Mouse (Mus musculus): Measurements from ENCODE around the gene Pa2g4.

Gene Pa2g4

DNA sequence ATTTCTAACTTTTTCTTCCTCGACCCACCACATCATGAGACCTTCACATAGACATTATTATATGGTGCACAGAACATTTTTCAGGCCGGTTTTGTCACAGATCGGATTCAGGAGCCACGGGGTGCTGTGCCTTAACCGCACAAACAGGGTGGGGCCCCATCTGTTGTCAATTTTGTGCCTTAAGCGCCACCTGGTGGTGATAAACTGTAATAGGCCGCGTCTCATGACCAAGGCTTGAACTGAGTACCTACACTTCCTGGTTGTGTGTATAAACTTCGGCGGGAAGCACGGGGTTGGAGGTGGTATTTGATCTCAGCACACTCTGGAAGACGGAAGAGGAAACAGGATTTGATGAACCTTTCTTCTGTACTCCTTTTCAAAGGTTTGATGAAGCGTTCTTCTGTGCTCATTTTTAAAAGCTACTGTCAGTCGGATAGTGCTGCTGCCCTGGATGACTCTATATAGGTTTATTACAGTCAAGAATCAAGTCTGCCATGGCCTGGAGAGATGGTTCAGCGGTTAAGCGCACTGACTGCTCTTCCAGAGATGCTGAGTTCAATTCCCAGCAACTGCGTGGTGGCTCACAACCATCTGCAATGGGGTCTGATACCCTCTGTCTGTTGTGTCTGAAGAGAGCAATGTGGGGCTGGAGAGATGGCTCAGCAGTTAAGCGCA lies 29.4 kb downstream of the Pa2g4 start:
- peak; percentile 85 to 90 for DNase-seq (ENCODE audit: low spot score in 2 of 2)

DNA sequence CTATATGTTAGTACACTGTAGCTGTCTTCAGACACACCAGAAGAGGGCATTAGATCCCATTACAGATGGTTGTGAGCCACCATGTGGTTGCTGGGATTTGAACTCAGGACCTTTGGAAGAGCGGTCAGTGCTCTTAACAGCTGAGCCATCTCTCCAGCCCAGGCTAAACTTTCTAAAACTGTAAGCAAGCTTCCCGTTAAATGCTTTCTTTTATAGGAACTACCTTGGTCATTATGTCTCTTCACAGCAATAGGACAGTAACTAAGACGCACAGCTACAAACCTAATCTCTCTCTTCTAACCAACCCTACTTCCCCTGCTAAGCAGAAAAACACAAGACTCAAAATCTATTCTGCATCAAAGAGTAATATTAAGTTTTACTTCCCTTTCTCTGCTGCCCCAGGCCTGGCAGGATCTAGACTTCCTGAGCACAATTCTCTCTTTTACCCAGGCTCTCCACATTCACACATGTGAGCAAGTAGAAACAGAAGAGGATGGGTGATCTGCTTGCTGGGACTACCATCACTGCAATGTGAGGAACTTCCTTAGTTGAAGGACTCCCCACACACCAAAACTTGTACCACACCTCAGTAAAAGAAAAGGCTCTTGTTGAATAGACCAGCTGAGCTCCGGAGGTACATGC lies 30.0 kb downstream of the Pa2g4 start:
- DNase-seq (ENCODE audit: low spot score in 2 of 2), result no peak

DNA sequence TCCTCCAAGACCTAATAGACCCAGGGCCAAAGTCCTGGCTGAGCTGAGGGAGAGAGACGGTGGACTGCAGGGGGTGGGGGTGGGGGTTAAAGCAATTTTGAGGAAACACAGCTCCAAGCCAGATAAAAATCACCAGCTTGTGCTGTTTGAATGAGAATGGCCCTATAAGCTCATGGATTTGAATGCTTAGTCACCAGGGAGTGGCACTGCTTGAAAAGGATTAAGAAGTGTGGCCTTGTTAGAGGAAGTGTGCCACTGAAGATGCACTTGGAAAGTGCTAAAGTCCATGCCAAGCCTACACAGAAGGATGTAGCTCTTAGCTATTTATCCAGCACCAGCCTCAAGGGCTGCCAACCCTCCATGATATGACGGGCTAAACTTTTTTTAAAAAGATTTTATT lies 30.6 kb downstream of the Pa2g4 start:
- DNase-seq (ENCODE audit: low spot score in 2 of 2), result no peak

DNA sequence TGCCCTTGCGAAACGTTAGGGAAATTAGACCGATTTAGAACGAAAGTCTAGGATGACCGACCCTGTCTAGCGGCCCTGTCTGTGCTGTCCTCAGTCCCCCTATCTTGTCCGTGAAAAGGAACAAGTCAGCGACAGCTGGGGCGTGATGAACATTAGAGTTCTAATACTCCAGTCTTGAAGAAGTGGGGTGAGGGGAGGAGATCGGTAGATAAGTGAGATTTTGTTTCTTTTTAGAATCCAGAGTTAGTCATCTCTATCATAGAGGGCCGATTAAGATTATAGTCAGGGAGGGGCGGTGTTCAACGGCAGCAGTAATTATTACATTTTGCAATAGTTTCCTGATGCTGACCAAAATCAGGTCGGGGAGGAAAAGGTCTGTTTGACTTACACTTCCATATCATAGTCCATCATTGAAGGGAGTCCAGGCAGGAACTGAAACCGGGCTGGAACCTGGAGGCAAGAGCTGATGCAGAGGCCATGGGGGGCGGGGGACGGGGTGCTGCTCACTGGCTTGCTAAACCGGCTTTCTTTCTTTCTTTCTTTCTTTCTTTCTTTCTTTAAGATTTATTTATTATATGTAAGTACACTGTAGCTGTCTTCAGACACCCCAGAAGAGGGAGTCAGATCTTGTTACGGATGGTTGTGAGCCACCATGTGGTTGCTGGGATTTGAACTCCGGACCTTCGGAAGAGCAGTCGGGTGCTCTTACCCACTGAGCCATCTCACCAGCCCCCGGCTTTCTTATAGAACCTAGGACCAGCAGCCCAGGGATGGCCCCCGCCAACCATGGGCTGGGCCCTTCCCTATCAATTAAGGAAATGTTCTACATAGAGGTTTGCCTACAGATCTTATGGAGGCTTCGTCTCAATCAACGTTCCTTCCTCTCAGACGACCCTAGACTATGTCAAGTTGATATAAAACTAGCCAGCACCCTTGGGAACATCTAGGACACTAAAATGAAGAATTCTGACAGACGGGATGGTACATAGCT lies 39.1 kb downstream of the Pa2g4 start:
- no peak for DNase-seq (ENCODE audit: low spot score in 2 of 2)

DNA sequence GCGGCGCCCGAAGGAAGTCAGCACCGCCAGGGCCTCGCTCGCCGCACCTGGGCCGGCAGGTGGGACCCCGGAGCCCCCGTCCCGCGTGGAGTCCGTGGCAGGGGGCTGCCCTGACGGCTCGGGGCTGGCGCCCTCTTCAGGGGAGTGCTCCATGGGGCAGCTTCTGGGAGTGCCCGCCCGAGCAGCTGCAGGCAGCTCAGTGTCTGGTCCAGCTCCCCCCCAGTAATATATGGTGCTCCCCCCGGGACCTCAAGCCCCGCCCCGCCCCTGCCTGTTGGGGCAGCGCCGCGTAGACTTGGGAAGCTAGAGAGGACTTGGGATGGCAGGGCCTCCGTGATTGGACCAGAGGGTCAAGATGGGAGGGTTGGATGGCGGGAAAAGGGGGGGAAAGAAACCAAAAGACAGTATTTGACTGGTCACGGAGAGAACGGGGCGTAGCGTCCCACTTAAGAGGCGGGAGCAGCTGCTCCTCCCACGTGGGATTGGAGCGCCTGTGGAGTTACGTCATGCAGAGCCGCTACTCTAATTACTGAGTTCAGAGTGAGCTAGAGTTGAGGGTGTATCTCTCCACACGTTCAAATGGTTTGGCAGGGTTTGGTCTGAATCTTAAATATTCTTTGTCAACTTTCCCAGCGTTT lies 40.0 kb downstream of the Pa2g4 start, which contains the start of gene Esyt1:
Esyt1 (minus strand) TSS at position 201 of the 638 bp plus-strand sequence.
- peak; percentile 91 to 94 for DNase-seq (ENCODE audit: low spot score in 2 of 2)

DNA sequence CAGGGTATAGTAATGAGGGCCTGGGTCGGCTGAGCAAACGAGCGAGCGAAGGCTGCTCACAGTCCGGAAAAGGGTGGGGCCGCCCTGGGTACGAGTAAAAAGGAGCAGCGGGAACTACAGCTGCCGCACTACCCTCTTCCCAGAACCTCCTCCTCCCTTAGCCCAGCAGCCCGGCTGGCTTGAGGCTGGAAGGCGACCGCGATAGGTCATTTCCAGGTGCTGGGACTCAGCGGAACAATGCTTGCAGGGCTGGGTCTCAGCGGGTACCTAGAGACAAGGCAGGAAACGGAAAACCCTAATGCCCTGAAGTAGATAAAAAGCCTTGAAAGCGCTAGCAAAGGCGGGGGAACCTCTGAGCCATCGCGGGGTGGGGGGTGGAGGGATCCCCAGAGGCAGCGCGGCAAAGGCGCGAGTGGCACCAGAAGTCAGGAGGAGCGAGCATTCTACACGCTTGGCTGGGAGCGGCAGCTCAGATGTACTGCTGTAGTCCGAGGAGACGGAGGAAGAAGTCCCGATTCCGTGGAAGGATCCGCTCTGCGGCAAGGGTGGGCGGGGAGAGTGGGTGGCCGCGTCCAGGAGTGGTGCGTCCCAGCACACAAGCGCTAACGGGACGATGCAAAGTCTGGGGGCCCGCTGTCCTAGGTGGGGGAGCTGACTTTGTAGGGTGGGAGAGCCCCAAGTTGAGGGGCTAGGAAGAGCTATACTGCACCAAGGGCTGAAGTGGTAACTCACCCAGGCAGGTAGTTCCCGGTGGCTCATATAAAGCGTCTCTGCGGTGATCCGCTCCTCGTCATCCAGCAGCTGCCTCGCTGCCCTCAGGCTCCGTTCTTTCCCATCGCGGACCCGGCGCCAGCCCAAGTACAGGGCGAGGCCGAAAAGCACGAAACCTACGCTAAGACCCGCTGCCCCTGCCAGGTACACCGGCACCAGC lies 40.8 kb downstream of the Pa2g4 start:
- peak; percentile 44 to 48 for DNase-seq (ENCODE audit: low spot score in 2 of 2)

DNA sequence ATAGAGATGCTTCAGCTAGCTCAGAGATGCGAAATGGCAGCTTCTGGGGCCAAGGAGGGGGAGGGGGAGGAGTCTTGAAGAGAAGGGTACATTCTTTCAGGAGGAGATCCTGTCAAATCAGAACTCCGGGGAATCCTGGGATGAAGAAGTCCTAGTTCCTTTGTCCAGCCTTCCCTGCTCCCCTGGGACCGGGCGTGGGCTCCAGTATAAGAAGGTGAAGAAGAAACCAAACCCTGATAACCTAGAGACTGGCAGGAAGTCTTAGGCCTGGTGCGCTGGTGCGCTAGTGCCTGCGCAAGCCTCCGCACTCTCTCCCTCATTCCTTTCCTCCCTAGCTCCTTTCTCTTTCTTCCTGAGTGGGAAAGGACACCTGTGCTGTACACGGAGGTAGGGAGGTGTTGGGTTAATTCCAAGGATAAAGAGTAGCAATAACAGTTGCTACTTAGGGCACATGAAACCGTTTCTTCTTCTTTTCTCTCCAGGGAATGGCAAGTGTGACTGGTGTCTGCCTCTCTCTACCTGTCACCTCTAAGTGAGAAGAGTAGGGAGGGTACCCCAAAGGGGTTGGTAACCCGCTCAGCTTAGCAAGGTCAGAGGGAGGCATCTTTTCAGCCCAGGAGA lies 41.6 kb downstream of the Pa2g4 start:
- DNase-seq (ENCODE audit: low spot score in 2 of 2), result no peak

DNA sequence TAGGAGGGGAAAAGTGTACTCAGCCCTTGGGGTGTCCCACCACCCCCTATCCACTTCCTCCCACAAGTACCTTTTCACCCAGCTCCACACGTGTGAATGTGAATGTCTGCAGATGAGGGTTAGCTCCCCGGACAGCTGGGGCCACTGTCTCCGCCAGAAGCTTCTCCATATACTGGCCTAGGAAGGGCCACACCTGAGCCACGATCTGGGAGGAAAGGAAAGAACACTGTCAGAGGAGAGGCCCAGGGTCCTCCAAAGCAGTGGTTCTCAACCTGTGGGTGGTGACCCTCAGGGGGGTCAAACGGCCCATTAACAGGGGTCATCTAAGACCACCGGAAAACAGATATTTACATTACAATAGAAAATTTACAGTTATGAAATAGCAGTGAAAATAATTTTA lies 43.4 kb downstream of the Pa2g4 start:
- no peak for DNase-seq (ENCODE audit: low spot score in 2 of 2)

DNA sequence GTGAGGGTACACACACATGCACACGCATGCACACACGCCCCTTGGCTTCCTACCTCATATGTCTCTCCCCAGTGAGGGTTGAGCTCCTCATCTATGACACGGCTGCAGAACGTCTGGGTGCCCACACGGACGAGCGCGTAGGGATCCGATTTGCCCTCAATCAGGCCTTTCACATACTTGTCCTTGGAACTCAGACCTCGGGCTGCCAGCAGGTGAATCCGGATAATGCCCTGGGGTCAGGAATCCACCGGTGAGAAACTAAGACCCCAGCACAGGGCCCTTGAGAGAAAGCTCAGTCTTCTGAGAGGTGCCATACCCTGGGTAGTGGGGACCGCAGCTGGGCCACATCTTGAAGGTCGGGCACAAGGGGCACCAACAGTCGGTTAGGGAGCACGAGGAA lies 45.2 kb downstream of the Pa2g4 start:
- DNase-seq (ENCODE audit: low spot score in 2 of 2), result no peak

DNA sequence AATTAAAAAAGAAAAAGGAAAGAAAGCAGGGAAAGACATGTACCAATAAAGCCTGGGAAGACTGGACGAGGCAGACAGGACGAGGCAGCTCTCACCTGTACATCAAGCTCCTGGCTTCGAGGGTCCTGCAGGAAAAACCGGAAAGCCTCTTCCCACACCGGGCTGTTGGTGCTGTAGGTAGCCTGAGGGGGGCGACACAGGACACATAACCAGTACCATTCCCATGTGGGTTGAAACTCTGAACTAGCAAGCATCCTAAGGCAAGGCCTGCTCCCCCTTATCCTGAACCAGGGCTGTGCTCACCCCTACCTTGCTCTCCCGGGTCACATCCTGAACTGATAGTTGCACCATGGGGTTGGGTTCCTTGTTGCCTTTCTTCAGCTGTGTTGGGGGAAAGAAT lies 47.0 kb downstream of the Pa2g4 start:
- peak in 1 of 2 experiments; percentile 55 for DNase-seq (ENCODE audit: low spot score in 2 of 2)

DNA sequence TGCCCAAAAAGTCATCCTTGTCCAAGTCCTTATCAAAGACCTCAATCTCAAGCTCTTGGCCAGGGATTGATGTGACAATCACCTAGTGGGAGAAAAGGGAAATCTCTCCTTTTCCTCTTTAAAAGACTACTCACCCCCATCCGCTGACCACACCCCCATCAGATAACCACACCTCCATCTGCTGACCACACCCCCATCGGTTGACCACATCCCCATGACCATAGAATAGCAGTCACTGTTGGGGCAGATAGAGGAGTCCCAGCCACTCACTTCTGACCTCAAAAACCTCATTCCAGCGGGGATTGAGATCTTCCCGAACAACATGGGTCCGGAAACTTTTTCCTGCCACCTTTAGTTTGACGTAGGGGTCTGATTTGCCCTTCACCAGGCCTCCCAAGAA lies 49.1 kb downstream of the Pa2g4 start:
- no peak for DNase-seq (ENCODE audit: low spot score in 2 of 2)

DNA sequence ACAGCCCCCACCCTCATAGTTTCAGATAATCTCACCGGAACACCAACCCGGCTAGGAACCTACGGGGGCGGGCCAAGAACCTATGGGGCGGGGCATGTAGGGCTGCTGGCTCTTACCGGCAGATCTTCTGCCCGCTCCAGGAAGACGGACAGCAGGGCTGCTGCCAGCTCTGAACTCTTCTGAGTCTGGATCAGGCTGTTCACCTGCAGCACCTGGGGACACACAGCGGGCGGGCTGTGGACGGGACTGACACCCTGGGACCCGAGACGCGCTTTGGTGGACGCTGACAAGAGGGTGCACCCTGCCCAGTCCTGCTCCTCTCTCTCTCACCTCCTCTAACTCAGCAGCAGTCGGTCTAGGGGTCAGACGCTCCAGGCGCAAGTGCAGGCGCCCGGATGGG lies 49.8 kb downstream of the Pa2g4 start:
- no peak for DNase-seq (ENCODE audit: low spot score in 2 of 2)

DNA sequence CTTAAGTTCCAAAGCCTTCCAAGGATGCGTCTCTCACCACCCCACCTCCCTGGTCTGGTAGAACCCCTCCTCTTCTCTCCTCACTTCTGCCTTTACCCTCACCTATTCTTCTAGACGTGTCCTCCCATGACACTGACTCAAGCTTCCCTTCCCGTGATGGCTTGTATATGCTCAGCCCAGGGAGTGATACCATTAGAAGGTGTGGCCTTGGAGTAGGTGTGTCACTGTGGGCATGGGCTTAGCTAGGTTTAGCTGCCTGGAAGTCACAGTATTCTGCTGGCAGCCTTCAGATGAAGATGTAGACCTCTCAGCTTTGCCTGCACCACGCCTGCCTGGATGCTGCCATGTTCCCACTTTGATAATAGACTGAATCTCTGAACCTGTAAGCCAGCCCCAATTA lies 50.7 kb downstream of the Pa2g4 start:
- DNase-seq (ENCODE audit: low spot score in 2 of 2), result no peak

DNA sequence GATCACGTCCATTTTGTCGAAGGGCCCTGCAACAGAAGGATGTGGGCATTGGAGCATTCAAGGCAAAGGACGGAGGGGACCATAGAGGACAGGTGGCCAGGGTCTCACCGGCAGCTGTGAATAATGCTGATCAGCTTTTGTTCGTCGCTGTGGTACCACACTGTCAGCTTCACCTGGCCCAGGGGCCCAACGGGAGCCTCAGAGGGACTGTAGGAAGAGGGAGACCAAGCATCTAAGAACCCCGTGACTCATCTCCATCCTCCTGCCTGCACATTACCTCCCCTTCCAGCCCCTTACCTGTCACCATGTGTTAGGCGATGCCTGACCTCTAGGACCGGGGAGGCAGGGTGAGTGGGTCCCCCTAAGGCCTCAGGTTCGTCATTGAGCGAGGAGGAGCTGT lies 54.0 kb downstream of the Pa2g4 start:
- DNase-seq (ENCODE audit: low spot score in 2 of 2), result no peak

DNA sequence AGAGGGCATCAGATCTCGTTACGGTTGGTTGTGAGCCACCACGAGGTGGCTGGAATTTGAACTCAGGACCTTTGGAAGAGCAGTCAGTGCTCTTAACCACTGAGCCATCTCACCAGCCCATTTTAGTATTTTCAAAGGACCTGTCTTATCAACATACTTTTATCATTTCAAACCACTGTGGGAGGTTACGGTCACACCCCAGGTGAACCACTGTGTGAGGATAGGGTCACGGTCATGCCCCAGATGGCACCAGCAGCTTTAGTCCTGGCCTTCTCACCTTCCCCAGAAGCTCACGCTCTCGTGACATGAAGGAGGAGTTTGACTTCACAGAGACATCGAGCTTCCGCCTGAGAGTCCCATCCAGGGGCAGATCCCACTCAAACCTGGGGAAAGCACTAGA lies 54.6 kb downstream of the Pa2g4 start:
- no peak for DNase-seq (ENCODE audit: low spot score in 2 of 2)

DNA sequence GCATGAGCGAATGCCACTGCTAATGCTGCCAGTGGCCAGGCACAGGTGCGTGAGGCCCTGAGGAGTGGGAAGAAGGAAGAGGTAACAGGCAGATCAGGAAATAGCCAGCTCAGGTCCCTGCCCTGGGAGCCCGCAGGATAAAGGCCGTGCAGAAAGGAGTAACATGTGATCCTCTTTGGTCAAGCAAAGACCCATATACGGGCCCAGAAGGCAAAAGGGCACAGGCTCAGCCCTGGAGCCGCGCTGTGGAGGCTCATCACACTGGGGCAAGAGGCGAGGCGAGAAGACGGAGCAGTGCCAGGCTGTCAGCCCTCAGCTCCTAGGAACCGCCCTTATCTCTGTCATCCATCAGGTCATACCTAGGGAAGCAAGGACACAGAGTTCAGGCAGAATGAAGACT lies 55.5 kb downstream of the Pa2g4 start:
- DNase-seq (ENCODE audit: low spot score in 2 of 2), result no peak

DNA sequence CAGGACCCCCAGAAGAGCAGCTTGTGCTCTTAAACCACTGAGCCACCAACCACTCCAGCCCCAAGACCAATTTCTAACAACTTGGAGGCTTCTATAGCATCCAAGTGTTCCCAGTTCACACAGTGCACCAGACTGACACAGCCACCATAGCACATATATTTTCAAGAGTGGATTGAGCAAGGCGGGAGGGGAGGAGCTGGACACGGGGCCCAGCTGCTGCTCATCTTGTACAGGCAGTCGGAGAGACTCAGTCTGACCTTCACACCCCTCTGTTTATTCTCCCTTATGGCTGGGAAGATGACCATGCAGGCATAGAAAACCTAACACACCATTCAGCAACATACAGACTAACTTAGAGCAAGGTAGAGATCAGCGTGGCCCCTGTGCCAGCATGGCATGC lies 56.0 kb downstream of the Pa2g4 start:
- DNase-seq (ENCODE audit: low spot score in 2 of 2), result no peak

DNA sequence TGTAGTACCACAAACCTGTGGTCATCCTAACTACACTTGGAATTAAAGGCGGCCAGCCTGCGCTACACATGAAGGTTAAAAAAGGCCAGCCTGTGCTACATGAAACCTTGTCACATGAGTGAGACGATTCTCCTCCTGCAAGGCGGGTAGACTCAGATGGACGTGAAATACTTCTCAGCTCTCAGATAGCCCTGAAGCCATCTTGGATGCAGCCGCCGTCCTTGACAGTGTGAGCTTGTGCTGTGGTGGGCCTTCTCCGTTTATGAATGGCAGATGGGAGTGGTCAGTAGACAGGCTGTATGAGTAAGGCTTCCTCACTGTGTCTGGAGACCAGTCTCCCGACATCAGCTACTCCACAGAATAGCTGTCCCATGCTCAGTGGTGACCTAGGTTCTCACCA lies 56.6 kb downstream of the Pa2g4 start:
- no peak for DNase-seq (ENCODE audit: low spot score in 2 of 2)

DNA sequence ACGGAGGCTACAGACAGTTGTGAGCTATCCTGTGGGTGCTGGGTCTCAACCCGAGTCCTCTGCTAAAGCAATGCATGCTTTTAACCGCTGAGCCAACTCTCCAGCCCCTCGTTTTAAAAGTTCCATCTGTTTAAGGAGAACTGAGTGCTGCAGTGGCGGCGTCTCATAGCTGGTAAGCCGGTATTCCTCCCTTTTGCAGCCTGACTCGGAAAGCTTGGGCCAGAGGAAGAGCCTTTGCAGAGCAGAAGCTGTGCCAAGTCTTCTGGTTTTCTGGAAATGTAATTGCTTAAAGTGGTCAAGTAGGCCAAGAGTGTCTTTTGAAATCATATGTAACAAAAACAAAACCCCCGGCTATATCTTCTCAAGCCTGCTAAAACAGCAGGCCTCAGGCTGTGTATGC lies 57.5 kb downstream of the Pa2g4 start:
- no peak for DNase-seq (ENCODE audit: low spot score in 2 of 2)

Data from urinary bladder, postnatal 36 days (tissue).